Mouse (Mus musculus) cerebellum, adult 2 months (tissue): ENCODE measurements around the gene Ncoa4.

Source experiments
- CTCF ChIP-seq: fragments of 200-500 bp; IDR thresholded peaks from 2 replicates; pipeline ENCODE4 v1.5.1; 2011; ENCODE audit warnings: low read depth, mild to moderate bottlenecking, control low read depth, low read length, moderate library complexity, borderline replicate concordance; ENCODE audit not compliant: insufficient read depth
- POLR2A ChIP-seq: fragments of 200-500 bp; IDR thresholded peaks from 2 replicates; pipeline ENCODE4 v1.6.1; 2011; ENCODE audit warnings: low read length, control low read depth, borderline replicate concordance; ENCODE audit not compliant: insufficient read depth

DNA sequence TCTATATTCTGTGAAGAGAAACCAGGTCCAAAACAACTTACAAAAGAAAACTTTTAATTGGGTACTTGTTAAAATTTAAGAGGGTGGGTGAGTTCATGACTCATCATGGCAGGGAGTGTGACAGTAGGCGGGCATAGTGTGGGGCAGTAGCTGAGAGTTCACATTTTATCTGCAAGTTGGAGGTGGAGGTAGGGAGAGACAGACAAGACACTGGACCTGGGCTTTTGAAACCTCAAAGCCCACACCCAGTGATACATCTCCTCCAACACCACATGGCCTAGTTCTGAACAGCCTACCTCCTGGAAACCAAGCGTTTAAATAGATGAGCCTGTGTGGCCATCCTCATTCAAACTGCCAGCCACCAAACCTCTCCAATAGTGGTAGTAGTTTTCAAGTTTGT, 15.6 kb downstream of the Ncoa4 start:
- TF ChIP-seq CTCF: no peak
- TF ChIP-seq POLR2A: no peak
